Mouse (Mus musculus): ENCODE data around the gene Tanc2. TPM values are rescaled to one million over a fixed set of nuclear protein-coding genes. Genes with fewer than 3 reads are reported as not detected.

Tanc2 gene
- total and polyA plus RNA-seq, 3 experiments: 0.04 to 0.18 TPM; not detected in 1

DNA sequence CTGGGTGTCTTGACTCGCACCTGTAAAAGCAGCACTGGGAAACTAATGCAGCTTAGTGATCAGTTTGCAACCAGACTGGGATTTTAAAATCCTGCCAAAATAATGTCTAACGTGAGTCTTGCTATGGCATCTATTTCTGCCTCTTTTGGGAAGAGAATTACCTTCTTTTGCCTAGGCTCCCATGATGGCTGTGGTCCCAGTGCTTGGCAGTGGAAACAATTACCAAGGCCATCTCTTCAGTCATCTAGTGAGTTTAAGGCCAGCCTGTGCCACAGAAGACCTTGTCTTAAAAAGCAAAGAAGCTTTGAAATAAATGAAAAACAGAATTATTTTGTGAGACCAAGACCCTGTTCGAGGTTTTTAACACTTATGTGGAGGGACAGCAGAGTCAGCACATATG, 213.9 kb downstream of the Tanc2 start:
- Histone ChIP-seq H3K27ac (ENCODE audit: control insufficient read depth, low read depth, low read length) (no peak overlapping the region), H3K4me3 (ENCODE audit: control insufficient read depth in 1 of 2, insufficient read depth in 1 of 2, low read depth in 2 of 2, low read length in 2 of 2) (no peak overlapping the region), H3K79me2 (ENCODE audit: control insufficient read depth, insufficient read depth, low read length, poor library complexity) (no peaks in the 10 kb centered on the region), H3K27me3 (ENCODE audit: control insufficient read depth in 1 of 2, insufficient read depth in 2 of 2, low read length in 2 of 2) (peaks cover 4 to 49% of the 10 kb centered on the region in 2 experiments; a peak in 3 of 4 replicates), H3K9me3 (replicated peaks; ENCODE audit: insufficient read depth, low read length) (no peaks in the 10 kb centered on the region), H3K36me3 (ENCODE audit: control insufficient read depth in 1 of 2, insufficient read depth in 2 of 2, low read length in 2 of 2) (no peaks in the 10 kb centered on the region), H3K4me1 (ENCODE audit: control insufficient read depth in 1 of 2, insufficient read depth in 2 of 2, low read length in 2 of 2) (no peaks in the 10 kb centered on the region), H3K9ac (ENCODE audit: control insufficient read depth, low read depth, low read length, poor library complexity, severe bottlenecking) (no peak overlapping the region)
- TF ChIP-seq CTCF (IDR thresholded peaks at IDR 0.05 in 2 of 3, conservative IDR thresholded peaks at IDR 0.05 in 1 of 3; ENCODE audit: control insufficient read depth in 1 of 3, insufficient read depth in 1 of 3, low read depth in 2 of 3, low read length in 3 of 3, poor library complexity in 1 of 3, severe bottlenecking in 1 of 3): no peak
- no peak for TF ChIP-seq POLR2A (IDR thresholded peaks at IDR 0.05; ENCODE audit: control insufficient read depth in 1 of 2, insufficient read depth in 1 of 2, low read depth in 1 of 2, low read length in 2 of 2, poor library complexity in 1 of 2)
- TF ChIP-seq MEF2A (IDR thresholded peaks at IDR 0.05; ENCODE audit: extremely low read depth, insufficient replicate concordance, low read depth, low read length, poor library complexity, severe bottlenecking): no peak
- no peak for TF ChIP-seq USF1 (IDR thresholded peaks at IDR 0.05; ENCODE audit: low read depth, low read length)
- TF ChIP-seq CHD2 (IDR thresholded peaks at IDR 0.05; ENCODE audit: low read length): no peak
- TF ChIP-seq RCOR1 (IDR thresholded peaks at IDR 0.05; ENCODE audit: low read depth, low read length): no peak
- no peak for TF ChIP-seq MAX (IDR thresholded peaks at IDR 0.05; ENCODE audit: low read length)
- no peak for TF ChIP-seq SMC3 (IDR thresholded peaks at IDR 0.05; ENCODE audit: low read depth, low read length)
- no peak for TF ChIP-seq TAL1 (IDR thresholded peaks at IDR 0.05; ENCODE audit: low read length)
- no peak for TF ChIP-seq EP300 (IDR thresholded peaks at IDR 0.05; ENCODE audit: low read depth in 1 of 2, low read length in 2 of 2)
- TF ChIP-seq ELF1 (IDR thresholded peaks at IDR 0.05; ENCODE audit: low read depth, low read length): no peak
- no peak for TF ChIP-seq MAFK (IDR thresholded peaks at IDR 0.05; ENCODE audit: borderline replicate concordance, low read depth, low read length)
- DNase-seq (ENCODE audit: low read depth, low spot score): no peak

DNA sequence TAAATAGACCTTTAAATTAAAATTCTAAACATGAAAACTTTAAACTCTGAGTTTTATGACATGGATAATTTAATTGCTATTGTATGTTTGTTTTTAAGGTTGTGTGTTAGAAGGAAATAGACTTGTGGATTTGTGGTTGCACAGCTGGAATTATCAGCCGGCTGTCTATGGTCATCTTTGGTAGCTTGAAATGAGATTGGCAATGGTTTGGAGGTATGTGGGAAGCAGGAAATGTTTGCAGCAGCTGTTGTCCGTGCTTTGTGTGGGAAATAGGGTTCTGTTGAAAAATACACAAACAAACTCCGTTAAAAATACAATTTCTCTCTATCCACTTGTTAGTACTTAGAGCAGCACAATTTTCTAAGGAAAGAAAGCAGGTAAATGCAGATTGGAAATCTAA, 215.0 kb downstream of the Tanc2 start:
- DNase-seq (ENCODE audit: low read depth, low spot score): no peak
- TF ChIP-seq ELF1 (IDR thresholded peaks at IDR 0.05; ENCODE audit: low read depth, low read length): no peak
- no peak for TF ChIP-seq KAT2A (conservative IDR thresholded peaks at IDR 0.05; ENCODE audit: low read depth, low read length)
- no peak for TF ChIP-seq MAZ (IDR thresholded peaks at IDR 0.05; ENCODE audit: low read depth, low read length)
- TF ChIP-seq GABPA (IDR thresholded peaks at IDR 0.05; ENCODE audit: low read depth, low read length): no peak
- TF ChIP-seq GATA1 (IDR thresholded peaks at IDR 0.05; ENCODE audit: low read depth, low read length): no peak
- no peak for TF ChIP-seq SMC3 (IDR thresholded peaks at IDR 0.05; ENCODE audit: low read depth, low read length)
- TF ChIP-seq NELFE (IDR thresholded peaks at IDR 0.05; ENCODE audit: low read depth, low read length): no peak
- TF ChIP-seq MXI1 (IDR thresholded peaks at IDR 0.05; ENCODE audit: low read depth, low read length): no peak
- no peak for TF ChIP-seq POLR2A (IDR thresholded peaks at IDR 0.05; ENCODE audit: control insufficient read depth in 1 of 2, insufficient read depth in 1 of 2, low read depth in 1 of 2, low read length in 2 of 2, poor library complexity in 1 of 2)
- no peak for TF ChIP-seq TAL1 (IDR thresholded peaks at IDR 0.05; ENCODE audit: low read length)
- no peak for TF ChIP-seq MYC (IDR thresholded peaks at IDR 0.05; ENCODE audit: low read depth, low read length)
- no peak for TF ChIP-seq SIN3A (IDR thresholded peaks at IDR 0.05; ENCODE audit: low read length)
- TF ChIP-seq JUND (IDR thresholded peaks at IDR 0.05; ENCODE audit: low read depth, low read length): no peak
- TF ChIP-seq ZC3H11A (IDR thresholded peaks at IDR 0.05; ENCODE audit: low read depth, low read length): no peak
- no peak for TF ChIP-seq E2F4 (IDR thresholded peaks at IDR 0.05; ENCODE audit: borderline replicate concordance, low read depth, low read length)
- Histone ChIP-seq H3K4me3 (ENCODE audit: control insufficient read depth in 1 of 2, insufficient read depth in 1 of 2, low read depth in 2 of 2, low read length in 2 of 2) (no peak overlapping the region), H3K27ac (ENCODE audit: control insufficient read depth, low read depth, low read length) (no peak overlapping the region), H3K4me1 (ENCODE audit: control insufficient read depth in 1 of 2, insufficient read depth in 2 of 2, low read length in 2 of 2) (no peaks in the 10 kb centered on the region), H3K79me2 (ENCODE audit: control insufficient read depth, insufficient read depth, low read length, poor library complexity) (no peaks in the 10 kb centered on the region), H3K27me3 (ENCODE audit: control insufficient read depth in 1 of 2, insufficient read depth in 2 of 2, low read length in 2 of 2) (peaks cover 7 to 48% of the 10 kb centered on the region in 2 experiments; a peak in 3 of 4 replicates), H3K36me3 (ENCODE audit: control insufficient read depth in 1 of 2, insufficient read depth in 2 of 2, low read length in 2 of 2) (no peaks in the 10 kb centered on the region), H3K9me3 (replicated peaks; ENCODE audit: insufficient read depth, low read length) (no peaks in the 10 kb centered on the region), H3K9ac (ENCODE audit: control insufficient read depth, low read depth, low read length, poor library complexity, severe bottlenecking) (no peak overlapping the region)

Measured in MEL (cell line).